Mouse (Mus musculus) limb, embryonic 11.5 days (tissue): ENCODE measurements at regions not wholly inside any gene's neighbourhood (a gene's known extent, or its start where the extent isn't known, plus 50 kb on each side); places are given as distances from the start of the nearest gene placed in this dataset.

Experiments
- ATAC-seq: fragments of 200-750 bp; cut with Nextera tagmentation; 2 replicates; pipeline ENCODE4 v1.8.0; 2017; ENCODE audit warnings: low read depth; ENCODE audit not compliant: insufficient number of reproducible peaks, low FRiP score, low TSS enrichment
- DNase-seq: peaks from one replicate; pipeline ENCODE4 v3.0.0-alpha.2; 2015; ENCODE audit warnings: low spot score
- H3K27ac ChIP-seq: fragments of 300-500 bp; sonication (generic); replicated peaks from 2 replicates; pipeline ENCODE4 v1.5.1; 2014; ENCODE audit warnings: low read depth, mild to moderate bottlenecking, low read length
- H3K27me3 ChIP-seq: fragments of 300-500 bp; sonication (generic); 2 replicates; pipeline ENCODE4 v1.6.1; 2014; ENCODE audit warnings: mild to moderate bottlenecking, low read length, mixed read lengths; ENCODE audit not compliant: control insufficient read depth, insufficient read depth
- H3K36me3 ChIP-seq: fragments of 300-500 bp; sonication (generic); 2 replicates; pipeline ENCODE4 v1.6.1; 2014; ENCODE audit warnings: mild to moderate bottlenecking, low read length, moderate library complexity, mixed read lengths; ENCODE audit not compliant: control insufficient read depth, insufficient read depth
- H3K4me1 ChIP-seq: fragments of 300-500 bp; sonication (generic); 2 replicates; pipeline ENCODE4 v1.6.1; 2014; ENCODE audit warnings: low read length, mixed read lengths; ENCODE audit not compliant: control insufficient read depth, insufficient read depth
- H3K4me2 ChIP-seq: fragments of 300-500 bp; sonication (generic); 2 replicates; pipeline ENCODE4 v1.6.1; 2014; ENCODE audit warnings: low read depth, mild to moderate bottlenecking, moderate library complexity; ENCODE audit not compliant: severe bottlenecking
- H3K4me3 ChIP-seq: fragments of 300-500 bp; sonication (generic); 2 replicates; pipeline ENCODE4 v1.5.1; 2014; ENCODE audit warnings: low read depth, low read length
- H3K9ac ChIP-seq: fragments of 300-500 bp; sonication (generic); 2 replicates; pipeline ENCODE4 v1.6.1; 2014; ENCODE audit warnings: mild to moderate bottlenecking, low read length
- H3K9me3 ChIP-seq: fragments of 300-500 bp; sonication (generic); 2 replicates; pipeline ENCODE4 v1.6.1; 2016; ENCODE audit warnings: low read length; ENCODE audit not compliant: control insufficient read depth
- WGBS: fragments of 180-500 bp; shearing (Covaris S2); extraction: QIAGEN DNeasy Blood & Tissue Kit; methylation state at CpG from one replicate; pipeline ENCODE4 v1.1.7; 2014; 5-methylcytosine and 5-hydroxymethylcytosine counted together

DNA sequence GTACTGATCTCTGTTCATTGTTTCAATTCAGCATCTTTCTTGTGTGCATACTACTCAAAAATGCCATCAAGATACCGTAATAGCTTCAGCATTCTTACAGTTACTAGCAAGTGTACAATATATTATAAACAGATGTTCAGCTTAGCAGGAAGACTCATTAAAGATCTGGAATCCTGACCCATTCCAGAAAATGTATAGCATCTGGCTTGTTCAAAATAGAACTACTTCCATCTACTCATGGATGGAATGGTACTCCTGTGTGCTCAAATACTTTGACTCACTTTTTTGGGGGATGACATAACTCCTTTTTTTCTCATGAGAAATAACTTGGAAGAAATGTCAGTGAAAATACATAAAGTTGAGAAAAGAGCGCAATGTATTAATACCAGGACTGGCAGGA lies 291.2 kb upstream of the Manea start:
- WGBS: 77% methylated on average over 2 of the region's 2 CpGs
- no peaks in the 10 kb centered on the region for H3K27me3 ChIP-seq
- no peaks in the 10 kb centered on the region for H3K9me3 ChIP-seq
- H3K4me1 ChIP-seq: no peaks in the 10 kb centered on the region
- DNase-seq (no peak), ATAC-seq (no peak)
- H3K9ac ChIP-seq: no peak overlapping the region
- no peak overlapping the region for H3K4me3 ChIP-seq
- H3K4me2 ChIP-seq: no peak overlapping the region
- H3K27ac ChIP-seq: no peak overlapping the region
- no peaks in the 10 kb centered on the region for H3K36me3 ChIP-seq

DNA sequence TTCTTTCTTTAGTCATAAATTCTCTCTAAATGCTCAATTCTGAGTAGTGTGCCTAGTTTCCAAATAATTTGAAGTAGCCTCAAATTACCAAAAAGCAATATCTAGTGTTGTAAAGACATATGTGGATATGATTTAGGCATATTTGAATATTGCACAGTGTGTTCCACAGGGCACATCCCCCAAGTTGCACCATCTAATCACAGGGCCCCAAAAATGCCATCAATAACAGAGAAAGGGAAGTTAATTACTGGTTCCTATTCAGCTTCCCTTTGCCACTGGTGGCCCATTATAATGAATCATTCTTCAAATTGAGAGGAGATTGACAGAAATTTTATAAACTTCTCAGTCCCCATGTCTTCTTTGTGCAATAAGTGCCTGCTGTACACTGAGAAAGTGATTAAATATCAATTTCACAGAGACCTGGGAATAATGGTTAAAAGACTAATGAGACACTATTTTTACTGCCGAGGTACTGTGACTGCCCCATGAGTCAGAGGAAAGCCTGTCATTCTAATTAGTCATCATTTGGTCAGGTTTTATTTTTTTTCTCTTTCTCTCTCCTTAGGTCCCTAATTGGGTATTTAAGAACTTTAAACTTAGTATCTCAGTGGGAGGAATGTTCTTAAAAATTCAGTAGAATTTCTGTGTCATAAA lies 284.0 kb upstream of the Manea start:
- H3K27ac ChIP-seq: no peak overlapping the region
- no peak overlapping the region for H3K4me2 ChIP-seq
- H3K4me1 ChIP-seq: no peaks in the 10 kb centered on the region
- no peaks in the 10 kb centered on the region for H3K36me3 ChIP-seq
- DNase-seq: no peak
- WGBS: 14% methylated on average over 1 of the region's 1 CpGs
- no peak overlapping the region for H3K4me3 ChIP-seq
- no peaks in the 10 kb centered on the region for H3K9me3 ChIP-seq
- H3K9ac ChIP-seq: no peak overlapping the region
- no peaks in the 10 kb centered on the region for H3K27me3 ChIP-seq
- no peak for ATAC-seq

DNA sequence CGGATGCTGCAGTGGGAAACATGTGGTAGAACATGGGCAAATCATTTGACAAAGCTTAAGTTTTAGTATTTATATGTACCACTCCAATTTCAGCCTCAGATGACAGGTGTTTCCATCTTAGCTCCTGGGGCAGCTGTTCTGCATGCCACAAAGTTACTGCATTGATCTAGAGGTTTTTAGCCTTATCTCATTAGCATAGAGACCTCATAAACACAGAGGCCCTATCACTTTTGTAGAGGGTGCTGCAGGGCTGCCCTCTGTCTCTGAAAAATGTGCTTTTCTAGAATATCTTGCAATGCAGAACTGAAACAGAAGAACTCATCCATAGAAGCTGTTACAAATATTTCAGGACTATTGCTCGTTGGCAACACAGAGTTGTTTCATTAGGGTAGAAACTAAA lies 283.0 kb upstream of the Manea start:
- H3K27me3 ChIP-seq: no peaks in the 10 kb centered on the region
- no peaks in the 10 kb centered on the region for H3K36me3 ChIP-seq
- no peak overlapping the region for H3K4me3 ChIP-seq
- WGBS: 74% methylated on average over 2 of the region's 2 CpGs
- no peak overlapping the region for H3K9ac ChIP-seq
- H3K4me1 ChIP-seq: no peaks in the 10 kb centered on the region
- H3K9me3 ChIP-seq: no peaks in the 10 kb centered on the region
- ATAC-seq (no peak), DNase-seq (no peak)
- no peak overlapping the region for H3K27ac ChIP-seq
- no peak overlapping the region for H3K4me2 ChIP-seq

DNA sequence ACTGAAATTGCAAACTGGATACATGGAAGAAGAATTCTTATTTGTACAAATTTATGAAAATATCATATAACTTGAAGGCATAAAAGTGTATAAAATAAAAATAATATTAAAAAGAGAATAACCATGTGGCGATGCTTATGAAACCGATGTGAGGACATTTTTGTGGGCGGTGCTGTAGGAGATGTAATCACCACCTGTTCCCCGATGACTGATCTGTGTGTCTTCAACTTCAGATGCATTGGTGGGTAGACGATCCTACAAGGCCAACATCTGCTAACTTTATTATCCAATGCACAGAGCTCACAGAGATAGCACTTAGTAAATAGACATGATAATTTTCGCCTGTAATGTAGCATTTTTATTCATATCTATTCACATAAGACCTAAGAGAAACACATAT lies 281.1 kb upstream of the Manea start:
- Histone ChIP-seq H3K27ac (no peak overlapping the region), H3K36me3 (no peaks in the 10 kb centered on the region), H3K9ac (no peak overlapping the region), H3K4me3 (no peak overlapping the region), H3K4me2 (no peak overlapping the region), H3K27me3 (no peaks in the 10 kb centered on the region), H3K4me1 (no peaks in the 10 kb centered on the region), H3K9me3 (no peaks in the 10 kb centered on the region)
- DNase-seq (no peak), ATAC-seq (no peak)
- 84% methylated on average over 6 of the region's 6 CpGs for WGBS

DNA sequence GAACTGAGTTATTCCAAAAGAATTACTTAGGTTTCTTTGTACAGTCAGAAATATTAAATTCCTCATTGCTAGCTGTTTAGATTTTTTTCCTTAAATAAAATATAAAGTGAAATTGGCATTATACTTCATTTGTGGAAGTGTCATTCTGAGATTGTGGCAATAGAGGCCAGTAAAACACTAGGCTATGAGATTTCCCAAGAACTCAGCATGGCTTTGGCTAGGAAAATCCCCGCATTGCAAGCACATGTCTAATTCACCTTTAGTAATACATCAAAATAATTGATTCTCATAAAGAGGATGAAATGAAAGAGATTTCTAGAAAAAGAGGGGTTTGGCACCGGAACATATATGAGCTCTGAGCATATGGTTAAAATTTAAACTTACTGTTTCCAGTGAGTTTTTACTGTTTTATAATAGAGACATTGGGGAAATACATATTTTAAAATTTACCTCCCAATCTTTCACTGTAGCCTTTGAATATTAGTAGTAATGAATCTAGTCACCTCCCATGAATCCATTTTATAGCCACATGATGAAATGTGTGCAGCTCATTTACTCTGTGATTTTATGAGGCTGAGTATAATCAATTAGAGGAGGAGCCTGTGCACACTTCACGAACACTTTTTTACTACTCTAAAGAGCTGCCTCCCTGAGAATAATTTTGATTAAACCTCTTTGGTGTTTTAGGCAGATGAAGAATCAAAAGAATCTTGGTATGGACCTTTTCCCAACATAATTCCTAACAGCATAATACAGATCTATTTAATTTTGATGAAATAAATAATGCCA lies 242.6 kb upstream of the Manea start:
- ATAC-seq (no peak), DNase-seq (no peak)
- no peak overlapping the region for H3K4me2 ChIP-seq
- H3K36me3 ChIP-seq: no peaks in the 10 kb centered on the region
- H3K9me3 ChIP-seq: no peaks in the 10 kb centered on the region
- no peaks in the 10 kb centered on the region for H3K27me3 ChIP-seq
- H3K4me3 ChIP-seq: no peak overlapping the region
- no peak overlapping the region for H3K27ac ChIP-seq
- no peak overlapping the region for H3K9ac ChIP-seq
- WGBS: 32% methylated on average over 3 of the region's 3 CpGs
- H3K4me1 ChIP-seq: no peaks in the 10 kb centered on the region

DNA sequence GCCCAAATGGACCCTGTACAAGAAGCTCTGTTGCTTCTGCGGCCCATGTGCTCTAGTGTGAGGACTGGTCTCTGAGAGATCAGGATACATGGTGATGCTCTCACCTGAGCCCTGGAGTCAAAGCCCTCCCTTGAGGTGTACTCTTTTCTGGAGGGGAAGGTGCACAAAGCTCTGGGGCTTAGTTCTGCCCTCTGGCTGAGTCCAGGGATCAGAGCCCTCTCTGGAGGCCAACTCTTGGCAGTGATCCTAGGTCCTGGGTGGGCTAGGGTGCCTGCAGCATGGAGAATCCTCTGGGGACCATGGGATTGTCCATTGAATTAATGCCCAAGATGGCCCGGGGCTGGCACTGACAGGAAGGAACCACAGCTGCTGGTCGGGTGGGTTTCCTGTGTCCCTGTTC lies 209.0 kb upstream of the Manea start:
- Histone ChIP-seq H3K4me2 (no peak overlapping the region), H3K9ac (no peak overlapping the region), H3K27ac (no peak overlapping the region), H3K4me1 (no peaks in the 10 kb centered on the region), H3K27me3 (no peaks in the 10 kb centered on the region), H3K36me3 (no peaks in the 10 kb centered on the region), H3K4me3 (no peak overlapping the region), H3K9me3 (no peaks in the 10 kb centered on the region)
- ATAC-seq (no peak), DNase-seq (no peak)
- WGBS: 88% methylated on average over 3 of the region's 3 CpGs

DNA sequence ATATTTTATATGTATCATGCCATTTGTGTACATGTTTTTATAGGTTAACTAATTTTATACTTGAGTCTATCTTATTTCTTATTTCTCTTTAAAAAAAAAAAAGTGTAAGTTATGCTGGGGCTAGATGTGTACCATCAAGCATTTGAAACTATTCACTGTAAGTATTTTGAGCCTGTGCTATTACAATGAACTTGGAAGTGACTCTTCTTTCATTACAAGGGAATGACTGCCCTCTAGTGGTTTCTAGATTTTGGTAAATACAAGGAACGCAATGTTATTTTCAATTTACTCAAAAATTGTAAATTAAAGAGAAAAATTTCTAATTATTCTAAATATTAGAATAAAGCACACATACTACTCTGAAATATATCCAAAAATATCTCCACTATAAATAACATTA lies 197.1 kb upstream of the Manea start:
- 47% methylated on average over 1 of the region's 1 CpGs for WGBS
- Histone ChIP-seq H3K4me2 (no peak overlapping the region), H3K9ac (no peak overlapping the region), H3K9me3 (no peaks in the 10 kb centered on the region), H3K4me1 (no peaks in the 10 kb centered on the region), H3K27me3 (no peaks in the 10 kb centered on the region), H3K36me3 (no peaks in the 10 kb centered on the region), H3K27ac (no peak overlapping the region), H3K4me3 (no peak overlapping the region)
- ATAC-seq (peak; percentile 44; the same call in 1 of the 2 replicates), DNase-seq (no peak)

DNA sequence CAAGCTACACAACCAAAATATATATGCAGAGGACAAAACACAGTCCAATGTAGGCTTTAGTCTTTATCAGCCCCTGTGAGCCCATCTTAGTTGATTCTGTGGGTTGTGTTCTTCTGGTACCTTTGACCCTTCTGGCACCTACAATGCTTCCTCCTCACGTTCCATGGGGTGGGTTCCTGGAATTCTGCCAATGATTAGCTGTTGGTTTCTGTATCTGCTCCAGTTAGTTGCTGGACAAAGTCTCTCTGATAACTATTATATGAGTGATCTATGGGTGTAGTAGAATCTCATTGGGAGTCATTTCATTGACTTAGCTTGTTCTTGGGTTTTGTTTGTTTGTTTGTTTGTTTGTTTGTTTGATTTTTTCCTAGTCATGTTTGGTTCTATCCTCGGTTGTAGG lies 195.8 kb upstream of the Manea start:
- Histone ChIP-seq H3K9me3 (no peaks in the 10 kb centered on the region), H3K4me1 (no peaks in the 10 kb centered on the region), H3K4me3 (no peak overlapping the region), H3K9ac (no peak overlapping the region), H3K36me3 (no peaks in the 10 kb centered on the region), H3K27ac (no peak overlapping the region), H3K27me3 (no peaks in the 10 kb centered on the region), H3K4me2 (no peak overlapping the region)
- 65% methylated on average over 2 of the region's 2 CpGs for WGBS
- no peak for DNase-seq
- ATAC-seq: no peak
